Mouse (Mus musculus) heart, adult 10 weeks (tissue): ENCODE results near the gene Olfr214. TPM values are rescaled to one million over a fixed set of nuclear protein-coding genes. Genes with fewer than 3 reads are reported as not detected.

Source experiments
- polyA plus RNA-seq: library from polyadenylated mRNA; stranded (reverse); fragments of 350-450 nt; fragmentation: Illumina TruSeq; extraction: RNeasy Lipid Tissue Mini Kit (QIAGEN cat#74804); gene quantifications from one replicate; pipeline ENCODE4 v1.2.3, GENCODE M21; 2014; ENCODE audit warnings: low read depth, low replicate concordance

Olfr214 gene
- not detected for polyA plus RNA-seq

DNA sequence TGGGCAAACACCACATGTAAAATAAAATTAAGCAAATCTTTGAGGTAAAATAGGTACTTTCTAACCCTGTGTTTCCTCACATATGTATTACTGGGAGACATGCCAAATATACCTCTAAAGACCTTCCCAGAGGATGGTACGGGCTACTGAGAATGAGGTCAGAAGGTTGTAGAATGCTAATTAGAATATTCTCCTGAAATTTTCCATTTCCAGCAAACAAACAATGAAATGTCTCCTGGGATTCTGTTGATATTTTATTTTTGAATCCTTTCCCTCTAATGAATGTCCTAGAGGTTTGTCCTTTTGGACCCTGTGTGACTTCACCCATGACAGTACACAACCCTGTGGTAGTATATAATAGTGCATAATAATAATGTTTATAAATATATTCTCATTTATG lies at the start of gene Olfr214:
TSS of gene Olfr214 (plus strand) at position 301 of the 400 bp plus-strand sequence.

DNA sequence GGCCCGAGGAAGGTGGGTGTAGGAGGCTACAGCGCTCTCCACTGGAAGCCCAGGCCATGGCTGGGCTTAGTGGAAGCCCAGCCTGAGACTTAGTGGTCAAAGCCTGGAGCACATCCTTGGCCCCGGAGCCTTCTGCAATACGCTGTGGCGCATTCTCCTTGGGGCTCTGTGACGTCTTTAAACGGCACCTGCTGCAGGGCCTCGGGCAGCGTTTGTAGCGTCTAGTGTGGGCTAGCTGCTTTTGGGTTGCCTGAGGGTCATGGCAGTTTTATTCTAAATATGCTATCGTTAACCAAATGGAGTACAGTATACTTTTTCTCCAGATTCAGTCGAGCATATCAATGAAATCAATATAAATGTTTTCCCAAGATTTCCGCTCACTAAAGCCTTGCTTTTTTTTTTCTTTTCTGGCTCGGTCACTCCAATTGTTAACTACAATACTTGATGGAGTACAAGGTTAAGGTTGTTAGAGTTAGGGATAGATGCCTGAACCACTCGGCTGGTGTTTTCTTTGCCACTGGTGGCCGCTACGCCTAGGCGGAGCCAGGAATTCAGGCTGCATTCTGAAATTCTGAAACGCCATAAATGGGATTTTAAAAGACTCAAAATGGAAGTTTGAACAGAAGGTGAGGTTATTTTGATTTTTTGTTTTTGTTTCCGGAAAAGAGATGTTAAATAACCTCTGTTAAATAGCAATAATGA lies 47.6 kb upstream of the Olfr214 start, which contains the start of gene Olfr212:
TSS of gene Olfr212 (plus strand) at position 215 of the 702 bp plus-strand sequence.

DNA sequence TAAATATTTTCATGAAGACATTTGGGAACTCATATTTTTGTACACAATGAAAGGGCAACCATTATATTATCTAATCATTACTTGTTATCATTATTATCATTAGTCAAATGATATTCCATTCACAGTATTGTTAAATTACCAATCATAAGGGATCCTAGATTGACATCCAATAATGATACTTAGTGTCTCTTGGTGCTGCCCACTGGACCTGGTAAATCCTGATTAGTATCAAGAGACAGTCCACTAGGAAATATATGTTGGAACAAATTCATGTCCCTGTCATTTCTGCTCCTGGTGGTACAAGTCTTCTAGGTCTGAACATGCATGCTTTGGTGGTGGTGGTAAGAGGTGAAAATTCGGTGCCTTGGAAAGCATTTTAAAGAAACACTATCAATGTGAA lies 15.9 kb upstream of the Olfr214 start, which contains the start of gene Olfr213:
TSS of gene Olfr213 (plus strand) at position 301 of the 400 bp plus-strand sequence.

GRCm38 (mm10) chr6:116550841-116551240 lies 3.2 kb upstream of the Olfr214 start, which contains the start of gene Gm5580:
Gene Gm5580 (plus strand): TSS chr6:116551141.

DNA sequence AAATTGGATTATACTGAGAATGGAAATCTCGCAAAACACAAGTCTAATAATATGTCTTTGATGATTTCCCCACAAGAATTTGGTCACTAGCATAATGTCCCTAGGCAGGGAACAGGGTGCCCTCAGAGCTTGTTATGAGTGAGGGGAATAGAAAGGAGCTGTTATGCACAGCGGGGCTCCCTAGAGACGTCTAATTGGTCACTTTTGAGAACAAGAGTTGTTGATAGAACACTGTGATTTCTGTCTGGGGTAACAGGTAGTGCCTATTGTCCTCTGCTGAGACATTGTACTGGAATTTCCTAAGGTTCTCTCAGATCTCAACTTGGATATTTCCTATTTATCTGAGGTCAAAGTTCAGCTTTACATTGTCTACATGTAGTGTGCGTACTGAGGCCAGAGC lies 30.1 kb downstream of the Olfr214 start, which contains the start of gene Olfr215:
TSS of gene Olfr215 (minus strand) at position 101 of the 400 bp plus-strand sequence.

Other genes with a start within 250 kb of the Olfr214 start
- gene March8, start 216.2 kb upstream of the Olfr214 start, polyA plus RNA-seq = 48.6 TPM
- 10.1 TPM for gene Alox5, start 93.1 kb upstream of the Olfr214 start, polyA plus RNA-seq
- gene Olfr211, start 65.1 kb upstream of the Olfr214 start, polyA plus RNA-seq = not detected
- not detected for gene Olfr212, start 47.7 kb upstream of the Olfr214 start, polyA plus RNA-seq
- not detected for gene Olfr213, start 15.8 kb upstream of the Olfr214 start, polyA plus RNA-seq
- not detected for gene Gm5580, start 3.1 kb upstream of the Olfr214 start, polyA plus RNA-seq
- not detected for gene Olfr215, start 30.0 kb downstream of the Olfr214 start, polyA plus RNA-seq
- 22.0 TPM for gene Zfp422, start 74.8 kb downstream of the Olfr214 start, polyA plus RNA-seq
- 56.3 TPM for gene Depp1, start 96.4 kb downstream of the Olfr214 start, polyA plus RNA-seq
- 9.2 TPM for gene Rassf4, start 119.7 kb downstream of the Olfr214 start, polyA plus RNA-seq
- not detected for gene Tmem72, start 162.7 kb downstream of the Olfr214 start, polyA plus RNA-seq